Mouse (Mus musculus) cerebellum, postnatal 14 days (tissue): ENCODE results near the gene Prr22.
A peak's percentile ranks its signal among the peaks of the same experiment; 100 is the strongest.

ENCODE experiments used
- DNase-seq, 2 experiments: peaks; one replicate each; pipeline ENCODE4 v3.0.0; 2021; ENCODE audit warnings: mixed read lengths in 2 of 2

The Prr22 gene

GRCm38 (mm10) chr17:56769950-56770349, at the start of gene Prr22:
Gene Prr22 (plus strand): TSS chr17:56770250.
- DNase-seq: no peak

GRCm38 (mm10) chr17:56722441-56722840, 47.6 kb upstream of the Prr22 start:
- DNase-seq: no peak

GRCm38 (mm10) chr17:56723419-56724161, 46.5 kb upstream of the Prr22 start:
- no peak for DNase-seq

GRCm38 (mm10) chr17:56727029-56727649, 42.9 kb upstream of the Prr22 start:
- DNase-seq: peak in 1 of 2 experiments; percentile 8

- peak; percentile 15 to 30 for DNase-seq
Observed at GRCm38 (mm10) chr17:56727659-56728058, 42.4 kb upstream of the Prr22 start.

GRCm38 (mm10) chr17:56728117-56728516, 41.9 kb upstream of the Prr22 start:
- DNase-seq: peak in 1 of 2 experiments; percentile 23

- peak; percentile 76 to 80 for DNase-seq
Observed at GRCm38 (mm10) chr17:56729151-56729550, 40.9 kb upstream of the Prr22 start.

- no peak for DNase-seq
Observed at GRCm38 (mm10) chr17:56729656-56730055, 40.4 kb upstream of the Prr22 start.

- no peak for DNase-seq
Observed at GRCm38 (mm10) chr17:56736534-56736933, 33.5 kb upstream of the Prr22 start.

- DNase-seq: no peak
Observed at GRCm38 (mm10) chr17:56738221-56738620, 31.8 kb upstream of the Prr22 start.

GRCm38 (mm10) chr17:56740118-56740787, 29.8 kb upstream of the Prr22 start:
- no peak for DNase-seq

GRCm38 (mm10) chr17:56740788-56741160, 29.3 kb upstream of the Prr22 start:
- DNase-seq: no peak

GRCm38 (mm10) chr17:56744173-56744572, 25.9 kb upstream of the Prr22 start:
- no peak for DNase-seq

GRCm38 (mm10) chr17:56751404-56752072, 18.5 kb upstream of the Prr22 start:
- DNase-seq: no peak

- no peak for DNase-seq
Observed at GRCm38 (mm10) chr17:56753452-56753851, 16.6 kb upstream of the Prr22 start.

GRCm38 (mm10) chr17:56754271-56755185, 15.5 kb upstream of the Prr22 start:
- DNase-seq: peak in 1 of 2 experiments; percentile 18

- DNase-seq: peak in 1 of 2 experiments; percentile 26
Observed at GRCm38 (mm10) chr17:56756703-56757399, 13.2 kb upstream of the Prr22 start.

- peak; percentile 49 to 58 for DNase-seq
Observed at GRCm38 (mm10) chr17:56757416-56758123, 12.5 kb upstream of the Prr22 start, which contains the start of gene Nrtn. Gene Nrtn (minus strand): TSS chr17:56757530.

- DNase-seq: peak; percentile 65 to 87
Observed at GRCm38 (mm10) chr17:56758132-56758531, 11.9 kb upstream of the Prr22 start.

GRCm38 (mm10) chr17:56759261-56759660, 10.8 kb upstream of the Prr22 start:
- DNase-seq: no peak

GRCm38 (mm10) chr17:56761077-56761476, 9.0 kb upstream of the Prr22 start:
- DNase-seq: peak in 1 of 2 experiments; percentile 39
